Mouse (Mus musculus): ENCODE results near the gene Uaca.

- TF ChIP-seq CTCF (IDR thresholded peaks at IDR 0.05; ENCODE audit: low read depth, low read length) (no peak), GATA1 (IDR thresholded peaks at IDR 0.05; ENCODE audit: borderline replicate concordance, low read length) (no peak), TAL1 (conservative IDR thresholded peaks at IDR 0.05; ENCODE audit: low read depth, low read length) (no peak)
Observed at GRCm38 (mm10) chr9:60843415-60844076, 49.2 kb downstream of the Uaca start.
